Mouse (Mus musculus): ENCODE measurements at regions not wholly inside any gene's neighbourhood (a gene's known extent, or its start where the extent isn't known, plus 50 kb on each side); places are given as distances from the start of the nearest gene placed in this dataset.

DNA sequence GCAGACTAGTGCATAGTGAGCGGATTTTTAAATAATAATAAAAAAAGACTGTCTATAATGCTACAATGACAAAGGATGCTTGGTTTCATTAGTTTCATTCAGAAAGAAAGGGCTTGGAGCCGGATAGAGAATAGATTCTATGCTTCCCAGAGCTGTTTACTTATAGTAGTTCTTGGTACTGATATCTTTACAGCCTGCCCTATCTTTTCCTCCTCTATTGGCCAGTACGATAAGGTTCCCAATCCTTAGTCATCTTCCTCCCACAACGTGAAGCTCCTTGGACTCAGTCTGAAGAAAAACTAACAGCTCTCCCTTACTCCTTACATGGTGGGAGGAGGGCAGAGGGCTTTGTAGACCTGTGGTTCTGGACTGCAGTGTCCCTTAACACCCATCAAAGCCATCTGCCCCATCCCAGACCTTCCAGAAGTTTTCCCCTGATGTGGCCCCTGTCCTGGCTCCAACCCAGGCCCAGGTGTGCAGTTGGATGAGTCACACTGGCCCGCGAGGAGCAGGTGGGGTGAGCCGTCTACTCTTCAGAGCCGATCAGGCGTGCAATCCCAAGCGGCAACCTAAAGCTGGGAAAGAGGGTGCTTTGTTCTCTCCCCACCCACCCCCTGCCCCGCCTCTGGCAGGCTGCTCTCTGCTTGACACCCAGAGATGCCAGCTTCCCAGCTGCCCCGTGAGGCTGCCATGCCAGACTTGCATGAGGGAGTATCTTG, 262.2 kb downstream of the 1500009L16Rik start:
- Histone ChIP-seq H3K9me3 (replicated peaks) (peaks cover 48% of the 10 kb centered on the region), H3K4me3 (ENCODE audit: low read depth, low read length) (no peak overlapping the region), H3K27me3 (ENCODE audit: insufficient read depth, low read length) (no peaks in the 10 kb centered on the region), H3K4me1 (ENCODE audit: insufficient read depth, low read depth, low read length) (no peaks in the 10 kb centered on the region), H3K36me3 (replicated peaks) (no peaks in the 10 kb centered on the region)
- TF ChIP-seq CTCF (IDR thresholded peaks at IDR 0.05; ENCODE audit: low read depth, low read length), result no peak
- no peak for TF ChIP-seq GATA2 (IDR thresholded peaks at IDR 0.05; ENCODE audit: borderline replicate concordance, low read depth, low read length)
- TF ChIP-seq TAL1 (conservative IDR thresholded peaks at IDR 0.05; ENCODE audit: low read depth, low read length), result no peak
- TF ChIP-seq POLR2AphosphoS5 (IDR thresholded peaks at IDR 0.05; ENCODE audit: insufficient replicate concordance, low read depth, low read length), result no peak
- TF ChIP-seq GATA1 (IDR thresholded peaks at IDR 0.05; ENCODE audit: borderline replicate concordance, low read length), result no peak
- no peak for DNase-seq (ENCODE audit: low spot score)
- ATAC-seq (ENCODE audit: extremely low read depth, insufficient number of reproducible peaks, low FRiP score, poor library complexity, severe bottlenecking), result no peak

DNA sequence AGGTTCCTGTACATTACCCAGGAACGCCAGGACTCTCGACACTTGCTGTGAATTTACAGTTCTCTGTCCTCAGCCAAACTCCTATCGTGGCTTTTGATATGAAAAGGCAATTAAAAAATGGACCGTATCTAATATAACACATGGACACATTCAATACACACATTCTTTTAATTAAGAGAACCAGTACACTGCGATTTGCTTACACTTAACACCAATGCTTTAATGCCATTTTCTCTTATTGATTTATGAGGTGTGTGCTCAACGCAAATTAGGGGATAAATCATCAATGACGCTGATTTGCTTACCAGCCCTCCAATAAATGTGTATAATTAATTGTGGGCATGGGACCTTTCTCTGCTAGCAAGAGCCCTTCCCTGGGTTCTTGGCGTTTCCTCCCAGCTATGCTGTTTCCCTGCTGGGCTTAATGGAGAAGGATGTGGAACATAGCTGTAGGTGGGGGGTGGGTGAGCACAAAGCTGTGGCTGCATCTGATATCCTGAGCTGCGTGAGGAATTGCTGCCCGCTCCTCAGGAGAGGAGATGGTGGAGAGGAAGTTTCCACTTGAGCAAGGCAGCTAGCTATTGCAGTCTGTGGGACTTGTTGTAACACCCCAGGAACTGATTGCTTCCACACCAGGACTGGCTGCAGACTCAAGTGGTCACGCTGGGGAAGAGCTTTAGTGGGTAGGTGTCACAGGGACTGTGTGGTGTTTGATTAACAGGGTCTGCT, 270.1 kb downstream of the 1500009L16Rik start:
- no peak for TF ChIP-seq POLR2AphosphoS5 (IDR thresholded peaks at IDR 0.05; ENCODE audit: insufficient replicate concordance, low read depth, low read length)
- no peak for TF ChIP-seq GATA2 (IDR thresholded peaks at IDR 0.05; ENCODE audit: borderline replicate concordance, low read depth, low read length)
- no peak for TF ChIP-seq GATA1 (IDR thresholded peaks at IDR 0.05; ENCODE audit: borderline replicate concordance, low read length)
- TF ChIP-seq CTCF (IDR thresholded peaks at IDR 0.05; ENCODE audit: low read depth, low read length), result no peak
- no peak for TF ChIP-seq TAL1 (conservative IDR thresholded peaks at IDR 0.05; ENCODE audit: low read depth, low read length)
- H3K9me3 ChIP-seq (replicated peaks), result peaks cover 58% of the 10 kb centered on the region
- DNase-seq (ENCODE audit: low spot score), result no peak
- no peak overlapping the region for H3K4me3 ChIP-seq (ENCODE audit: low read depth, low read length)
- H3K36me3 ChIP-seq (replicated peaks), result no peaks in the 10 kb centered on the region
- H3K4me1 ChIP-seq (ENCODE audit: insufficient read depth, low read depth, low read length), result no peaks in the 10 kb centered on the region
- no peaks in the 10 kb centered on the region for H3K27me3 ChIP-seq (ENCODE audit: insufficient read depth, low read length)
- no peak for ATAC-seq (ENCODE audit: extremely low read depth, insufficient number of reproducible peaks, low FRiP score, poor library complexity, severe bottlenecking)

DNA sequence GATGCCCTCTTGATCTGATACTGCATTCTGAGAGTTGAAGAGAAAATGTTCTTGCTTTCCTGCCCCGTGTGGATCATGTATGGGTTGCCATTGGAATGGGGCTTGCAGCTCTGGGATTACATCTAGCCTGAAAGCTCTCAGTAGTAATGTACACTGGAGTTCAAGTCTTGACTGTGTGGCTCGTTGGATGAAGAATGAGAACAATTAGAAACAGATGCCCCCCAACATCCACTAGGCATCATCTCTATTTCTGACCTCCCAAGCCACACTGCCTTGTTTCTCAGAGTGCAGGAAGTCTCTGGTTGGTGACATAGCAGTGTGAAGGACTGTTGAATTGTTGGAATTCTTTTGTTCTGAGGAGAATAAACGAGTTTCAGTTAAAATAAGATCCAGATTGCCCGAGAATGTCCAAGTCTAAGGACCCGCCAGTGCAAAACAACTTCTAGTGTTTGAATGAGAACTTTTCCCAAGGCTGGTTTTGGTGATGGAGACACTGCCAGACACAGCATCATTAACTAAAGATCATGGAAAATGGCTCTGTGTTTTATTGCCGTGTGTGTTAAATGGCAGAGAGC, 272.4 kb downstream of the 1500009L16Rik start:
- H3K9me3 ChIP-seq (replicated peaks), result peaks cover 56% of the 10 kb centered on the region
- H3K36me3 ChIP-seq (replicated peaks), result no peaks in the 10 kb centered on the region
- DNase-seq (ENCODE audit: low spot score) (no peak), ATAC-seq (ENCODE audit: extremely low read depth, insufficient number of reproducible peaks, low FRiP score, poor library complexity, severe bottlenecking) (no peak)
- no peaks in the 10 kb centered on the region for H3K4me1 ChIP-seq (ENCODE audit: insufficient read depth, low read depth, low read length)
- no peak overlapping the region for H3K4me3 ChIP-seq (ENCODE audit: low read depth, low read length)
- no peaks in the 10 kb centered on the region for H3K27me3 ChIP-seq (ENCODE audit: insufficient read depth, low read length)
- TF ChIP-seq POLR2AphosphoS5 (IDR thresholded peaks at IDR 0.05; ENCODE audit: insufficient replicate concordance, low read depth, low read length) (no peak), GATA1 (IDR thresholded peaks at IDR 0.05; ENCODE audit: borderline replicate concordance, low read length) (no peak), GATA2 (IDR thresholded peaks at IDR 0.05; ENCODE audit: borderline replicate concordance, low read depth, low read length) (no peak), TAL1 (conservative IDR thresholded peaks at IDR 0.05; ENCODE audit: low read depth, low read length) (no peak), CTCF (IDR thresholded peaks at IDR 0.05; ENCODE audit: low read depth, low read length) (no peak)

DNA sequence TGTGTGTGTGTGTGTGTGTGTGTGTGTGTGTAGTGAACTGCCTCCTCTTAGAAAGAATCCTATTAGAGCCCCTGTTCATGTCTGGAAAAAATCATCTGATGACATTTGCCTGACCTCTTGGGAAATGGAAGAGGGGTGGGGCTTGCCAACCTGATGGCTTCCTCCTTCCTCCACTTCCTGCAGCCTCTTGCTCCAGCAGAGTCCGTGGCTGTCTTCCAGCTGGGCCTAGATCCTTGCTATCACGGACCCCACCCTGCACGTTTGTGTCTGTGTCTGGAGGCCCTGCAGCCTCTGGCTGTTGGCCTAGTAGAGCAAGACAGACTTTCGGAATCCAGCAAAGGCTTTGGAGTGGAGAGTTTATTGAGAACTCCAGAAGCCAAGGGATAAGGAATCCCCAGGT, 273.2 kb downstream of the 1500009L16Rik start:
- no peaks in the 10 kb centered on the region for H3K4me1 ChIP-seq (ENCODE audit: insufficient read depth, low read depth, low read length)
- ATAC-seq (ENCODE audit: extremely low read depth, insufficient number of reproducible peaks, low FRiP score, poor library complexity, severe bottlenecking) (no peak), DNase-seq (ENCODE audit: low spot score) (no peak)
- H3K4me3 ChIP-seq (ENCODE audit: low read depth, low read length), result no peak overlapping the region
- no peaks in the 10 kb centered on the region for H3K36me3 ChIP-seq (replicated peaks)
- TF ChIP-seq CTCF (IDR thresholded peaks at IDR 0.05; ENCODE audit: low read depth, low read length) (no peak), GATA2 (IDR thresholded peaks at IDR 0.05; ENCODE audit: borderline replicate concordance, low read depth, low read length) (no peak), POLR2AphosphoS5 (IDR thresholded peaks at IDR 0.05; ENCODE audit: insufficient replicate concordance, low read depth, low read length) (no peak)
- peaks cover 59% of the 10 kb centered on the region for H3K9me3 ChIP-seq (replicated peaks)
- no peaks in the 10 kb centered on the region for H3K27me3 ChIP-seq (ENCODE audit: insufficient read depth, low read length)

DNA sequence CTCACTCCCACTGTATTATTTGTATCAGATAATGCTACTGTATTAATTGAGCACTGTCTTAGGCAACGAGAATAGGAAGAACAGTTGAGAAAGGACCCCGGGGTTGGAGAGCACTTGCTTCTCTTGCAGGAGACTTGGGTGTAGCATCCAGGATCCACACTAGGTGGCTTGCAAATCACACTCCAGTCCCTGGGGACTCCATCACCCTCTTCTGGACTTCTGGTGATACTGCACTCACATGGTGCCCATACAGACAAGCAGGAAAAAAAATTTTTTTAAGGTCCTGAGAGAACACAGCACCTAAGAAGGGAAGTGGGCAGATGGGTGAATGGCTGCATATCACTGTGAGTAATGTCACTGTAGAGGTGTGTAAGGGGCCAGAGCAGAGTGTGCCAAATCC, 273.8 kb downstream of the 1500009L16Rik start:
- Histone ChIP-seq H3K9me3 (replicated peaks) (peaks cover 59% of the 10 kb centered on the region), H3K4me1 (ENCODE audit: insufficient read depth, low read depth, low read length) (no peaks in the 10 kb centered on the region), H3K27me3 (ENCODE audit: insufficient read depth, low read length) (no peaks in the 10 kb centered on the region), H3K4me3 (ENCODE audit: low read depth, low read length) (no peak overlapping the region), H3K36me3 (replicated peaks) (no peaks in the 10 kb centered on the region)
- ATAC-seq (ENCODE audit: extremely low read depth, insufficient number of reproducible peaks, low FRiP score, poor library complexity, severe bottlenecking), result no peak
- DNase-seq (ENCODE audit: low spot score), result no peak
- TF ChIP-seq GATA2 (IDR thresholded peaks at IDR 0.05; ENCODE audit: borderline replicate concordance, low read depth, low read length) (no peak), POLR2AphosphoS5 (IDR thresholded peaks at IDR 0.05; ENCODE audit: insufficient replicate concordance, low read depth, low read length) (no peak)

DNA sequence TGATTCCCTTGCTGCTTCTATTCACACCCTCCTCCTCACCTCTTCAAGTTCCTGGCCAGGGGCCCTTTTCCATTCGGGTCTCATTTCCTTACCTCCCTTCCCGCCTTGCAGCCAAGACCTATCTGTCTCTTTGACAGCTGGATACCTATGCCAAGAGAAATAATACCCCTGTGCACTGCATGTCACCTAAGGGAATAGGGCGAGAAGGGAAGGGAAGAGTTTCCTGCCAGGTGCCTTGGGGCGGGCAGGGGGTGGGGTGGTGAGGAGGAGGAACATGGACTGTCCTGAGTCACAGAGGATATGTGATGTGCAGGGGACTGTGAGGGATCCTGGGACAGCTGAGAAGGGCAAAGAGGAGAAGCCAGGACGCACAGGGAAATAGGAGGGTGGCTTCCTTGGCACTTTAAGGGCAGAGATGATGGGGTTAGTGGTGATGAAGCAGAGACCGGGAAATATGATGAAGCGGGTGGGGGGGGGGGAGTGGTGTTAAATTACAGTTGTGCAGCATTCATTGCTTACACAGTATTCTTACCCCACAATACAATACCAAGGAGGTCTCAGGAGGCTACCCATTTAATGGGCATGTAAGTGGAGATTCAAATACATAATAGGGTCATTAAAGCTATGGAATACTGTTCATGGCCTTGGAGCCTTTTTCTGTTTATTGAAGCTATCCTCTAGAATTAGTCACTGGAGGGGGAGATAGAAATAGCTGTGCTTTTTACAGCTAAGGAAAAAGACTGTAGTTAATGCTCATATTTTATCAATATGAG, 278.0 kb downstream of the 1500009L16Rik start:
- Histone ChIP-seq H3K27me3 (ENCODE audit: insufficient read depth, low read length) (no peaks in the 10 kb centered on the region), H3K4me3 (ENCODE audit: low read depth, low read length) (no peak overlapping the region), H3K9me3 (replicated peaks) (peaks cover 57% of the 10 kb centered on the region), H3K4me1 (ENCODE audit: insufficient read depth, low read depth, low read length) (no peaks in the 10 kb centered on the region), H3K36me3 (replicated peaks) (no peaks in the 10 kb centered on the region)
- no peak for TF ChIP-seq POLR2AphosphoS5 (IDR thresholded peaks at IDR 0.05; ENCODE audit: insufficient replicate concordance, low read depth, low read length)
- no peak for TF ChIP-seq TAL1 (conservative IDR thresholded peaks at IDR 0.05; ENCODE audit: low read depth, low read length)
- TF ChIP-seq GATA2 (IDR thresholded peaks at IDR 0.05; ENCODE audit: borderline replicate concordance, low read depth, low read length), result no peak
- no peak for TF ChIP-seq GATA1 (IDR thresholded peaks at IDR 0.05; ENCODE audit: borderline replicate concordance, low read length)
- TF ChIP-seq CTCF (IDR thresholded peaks at IDR 0.05; ENCODE audit: low read depth, low read length), result no peak
- DNase-seq (ENCODE audit: low spot score) (no peak), ATAC-seq (ENCODE audit: extremely low read depth, insufficient number of reproducible peaks, low FRiP score, poor library complexity, severe bottlenecking) (no peak)

All from G1E (cell line).